Mouse (Mus musculus) CH12.LX (cell line): Measurements from ENCODE around the gene Igf1r.

Source experiments
- EP300 ChIP-seq: IDR thresholded peaks from 2 replicates; pipeline ENCODE4 v1.6.1; 2011; ENCODE audit warnings: low read length, improper control_type of control experiment
- PAX5 ChIP-seq: IDR thresholded peaks from 2 replicates; pipeline ENCODE4 v1.6.1; 2012; ENCODE audit warnings: low read length, inconsistent platforms, mixed read lengths

GRCm38 (mm10) chr7:68006496-68006895 lies 53.9 kb downstream of the Igf1r start:
- TF ChIP-seq PAX5 = no peak
- TF ChIP-seq EP300 = no peak
